Mouse (Mus musculus): ENCODE data around the gene Tmem38b. TPM values are rescaled to one million over a fixed set of nuclear protein-coding genes. Genes with fewer than 3 reads are reported as not detected.

The Tmem38b gene
- polyA plus RNA-seq, 1 experiment, result 12.5 TPM

- DNase-seq, result no peak
- WGBS, result 81% methylated on average over 6 of the region's 6 CpGs
- Histone ChIP-seq H3K4me1 (ENCODE audit: control insufficient read depth, insufficient read depth, low read length) (no peaks in the 10 kb centered on the region), H3K27ac (ENCODE audit: insufficient read depth, low read depth, low read length) (no peak overlapping the region), H3K36me3 (ENCODE audit: control insufficient read depth, insufficient read depth, low read length) (no peaks in the 10 kb centered on the region; the same call in 1 of the 2 replicates), H3K4me3 (ENCODE audit: insufficient read depth, low read depth, low read length) (no peak overlapping the region), H3K27me3 (replicated peaks; ENCODE audit: control insufficient read depth, insufficient read depth, low read length) (no peaks in the 10 kb centered on the region)
- TF ChIP-seq CTCF (conservative IDR thresholded peaks at IDR 0.05; ENCODE audit: insufficient read depth, insufficient read length, low read depth, low read length) (no peak), POLR2A (IDR thresholded peaks at IDR 0.05; ENCODE audit: low read depth, low read length) (no peak)
Measured at GRCm38 (mm10) chr4:53862101-53862500, 36.3 kb downstream of the Tmem38b start.

- WGBS, result 76% methylated on average over 19 of the region's 19 CpGs
- Histone ChIP-seq H3K27me3 (replicated peaks; ENCODE audit: control insufficient read depth, insufficient read depth, low read length) (no peaks in the 10 kb centered on the region), H3K36me3 (ENCODE audit: control insufficient read depth, insufficient read depth, low read length) (no peaks in the 10 kb centered on the region), H3K27ac (ENCODE audit: insufficient read depth, low read depth, low read length) (no peak overlapping the region), H3K4me1 (ENCODE audit: control insufficient read depth, insufficient read depth, low read length) (no peaks in the 10 kb centered on the region), H3K4me3 (ENCODE audit: insufficient read depth, low read depth, low read length) (no peak overlapping the region)
- DNase-seq, result no peak
- TF ChIP-seq CTCF (conservative IDR thresholded peaks at IDR 0.05; ENCODE audit: insufficient read depth, insufficient read length, low read depth, low read length), result no peak
- TF ChIP-seq POLR2A (IDR thresholded peaks at IDR 0.05; ENCODE audit: low read depth, low read length), result no peak
Measured at GRCm38 (mm10) chr4:53864098-53864820, 38.4 kb downstream of the Tmem38b start.

- Histone ChIP-seq H3K4me3 (ENCODE audit: insufficient read depth, low read depth, low read length) (no peak overlapping the region), H3K27ac (ENCODE audit: insufficient read depth, low read depth, low read length) (no peak overlapping the region), H3K27me3 (replicated peaks; ENCODE audit: control insufficient read depth, insufficient read depth, low read length) (no peaks in the 10 kb centered on the region), H3K36me3 (ENCODE audit: control insufficient read depth, insufficient read depth, low read length) (no peaks in the 10 kb centered on the region), H3K4me1 (ENCODE audit: control insufficient read depth, insufficient read depth, low read length) (no peaks in the 10 kb centered on the region)
- no peak for TF ChIP-seq POLR2A (IDR thresholded peaks at IDR 0.05; ENCODE audit: low read depth, low read length)
- no peak for TF ChIP-seq CTCF (conservative IDR thresholded peaks at IDR 0.05; ENCODE audit: insufficient read depth, insufficient read length, low read depth, low read length)
- no peak for DNase-seq
Measured at GRCm38 (mm10) chr4:53866459-53866858, 40.6 kb downstream of the Tmem38b start.

GRCm38 (mm10) chr4:53878542-53879417 lies 52.9 kb downstream of the Tmem38b start:
- DNase-seq, result no peak
- no peak overlapping the region for H3K4me3 ChIP-seq (ENCODE audit: insufficient read depth, low read depth, low read length)
- H3K4me1 ChIP-seq (ENCODE audit: control insufficient read depth, insufficient read depth, low read length), result no peaks in the 10 kb centered on the region
- 21% methylated on average over 24 of the region's 24 CpGs for WGBS
- H3K27ac ChIP-seq (ENCODE audit: insufficient read depth, low read depth, low read length), result no peak overlapping the region
- H3K27me3 ChIP-seq (replicated peaks; ENCODE audit: control insufficient read depth, insufficient read depth, low read length), result no peaks in the 10 kb centered on the region
- no peaks in the 10 kb centered on the region for H3K36me3 ChIP-seq (ENCODE audit: control insufficient read depth, insufficient read depth, low read length)
- TF ChIP-seq CTCF (conservative IDR thresholded peaks at IDR 0.05; ENCODE audit: insufficient read depth, insufficient read length, low read depth, low read length), result no peak
- no peak for TF ChIP-seq POLR2A (IDR thresholded peaks at IDR 0.05; ENCODE audit: low read depth, low read length)

- no peak for DNase-seq
- no peaks in the 10 kb centered on the region for H3K27me3 ChIP-seq (replicated peaks; ENCODE audit: control insufficient read depth, insufficient read depth, low read length)
- no peak overlapping the region for H3K27ac ChIP-seq (ENCODE audit: insufficient read depth, low read depth, low read length)
- no peaks in the 10 kb centered on the region for H3K4me1 ChIP-seq (ENCODE audit: control insufficient read depth, insufficient read depth, low read length)
- TF ChIP-seq POLR2A (IDR thresholded peaks at IDR 0.05; ENCODE audit: low read depth, low read length) (no peak), CTCF (conservative IDR thresholded peaks at IDR 0.05; ENCODE audit: insufficient read depth, insufficient read length, low read depth, low read length) (no peak)
- 56% methylated on average over 17 of the region's 17 CpGs for WGBS
- no peak overlapping the region for H3K4me3 ChIP-seq (ENCODE audit: insufficient read depth, low read depth, low read length)
- H3K36me3 ChIP-seq (ENCODE audit: control insufficient read depth, insufficient read depth, low read length), result no peaks in the 10 kb centered on the region
Measured at GRCm38 (mm10) chr4:53882921-53883682, 57.3 kb downstream of the Tmem38b start.

GRCm38 (mm10) chr4:53884351-53885245 lies 58.8 kb downstream of the Tmem38b start:
- peak; percentile 57 for DNase-seq
- Histone ChIP-seq H3K27me3 (replicated peaks; ENCODE audit: control insufficient read depth, insufficient read depth, low read length) (no peaks in the 10 kb centered on the region), H3K36me3 (ENCODE audit: control insufficient read depth, insufficient read depth, low read length) (no peaks in the 10 kb centered on the region), H3K27ac (ENCODE audit: insufficient read depth, low read depth, low read length) (no peak overlapping the region), H3K4me3 (ENCODE audit: insufficient read depth, low read depth, low read length) (no peak overlapping the region), H3K4me1 (ENCODE audit: control insufficient read depth, insufficient read depth, low read length) (no peaks in the 10 kb centered on the region)
- 59% methylated on average over 14 of the region's 14 CpGs for WGBS
- no peak; the same call in 1 of the 2 replicates for TF ChIP-seq CTCF (conservative IDR thresholded peaks at IDR 0.05; ENCODE audit: insufficient read depth, insufficient read length, low read depth, low read length)
- no peak for TF ChIP-seq POLR2A (IDR thresholded peaks at IDR 0.05; ENCODE audit: low read depth, low read length)

All from kidney, adult 2 months (tissue).